Mouse (Mus musculus) CH12.LX (cell line): ENCODE measurements at regions not wholly inside any gene's neighbourhood (a gene's known extent, or its start where the extent isn't known, plus 50 kb on each side); places are given as distances from the start of the nearest gene placed in this dataset.
A peak's percentile ranks its signal among the peaks of the same experiment; 100 is the strongest.

Source experiments
- DNase-seq: peaks from one replicate; pipeline ENCODE4 v3.0.0-alpha.2; 2013; ENCODE audit errors: extremely low read depth
- H3K27ac ChIP-seq: 2 replicates; pipeline ENCODE4 v1.5.1; 2012; ENCODE audit warnings: low read depth, mild to moderate bottlenecking, control low read depth, moderate library complexity; ENCODE audit not compliant: insufficient read depth
- H3K27me3 ChIP-seq: replicated peaks from 2 replicates; pipeline ENCODE3; 2012; ENCODE audit warnings: inconsistent platforms
- H3K36me3 ChIP-seq, 2 experiments: replicated peaks in 1 of 2; 2 replicates each; pipeline versions ENCODE3 to v1.6.1; 2012; ENCODE audit warnings: inconsistent platforms in 1 of 2, low read length in 1 of 2, mild to moderate bottlenecking in 1 of 2, mixed read lengths in 1 of 2, moderate library complexity in 1 of 2; ENCODE audit not compliant: control insufficient read depth in 1 of 2, insufficient read depth in 1 of 2
- H3K4me1 ChIP-seq, 2 experiments: 2 replicates each; pipeline ENCODE4 v1.6.1; 2012; ENCODE audit warnings: inconsistent platforms in 1 of 2, moderate library complexity in 1 of 2; ENCODE audit not compliant: insufficient read depth in 2 of 2, control insufficient read depth in 1 of 2
- H3K4me2 ChIP-seq: 2 replicates; pipeline ENCODE4 v1.6.1; 2012; ENCODE audit warnings: low read depth, mild to moderate bottlenecking, control low read depth; ENCODE audit not compliant: poor library complexity, insufficient read depth, severe bottlenecking
- H3K4me3 ChIP-seq, 3 experiments: fragments of 150-350 bp in 1 of 3; sonication (generic) in 1 of 3; replicated peaks in 1 of 3; 2 replicates each; pipeline versions ENCODE3 to v1.5.1; 2011 to 2012; ENCODE audit warnings: low read depth in 2 of 3, low read length in 2 of 3, mild to moderate bottlenecking in 2 of 3, moderate library complexity in 2 of 3, control low read depth in 1 of 3, improper control_type of control experiment in 1 of 3, inconsistent platforms in 1 of 3, mixed read lengths in 1 of 3; ENCODE audit not compliant: poor library complexity in 1 of 3
- H3K79me2 ChIP-seq: replicated peaks from 2 replicates; pipeline ENCODE4 v1.6.1; 2012; ENCODE audit warnings: mild to moderate bottlenecking, moderate library complexity; ENCODE audit not compliant: control insufficient read depth, poor library complexity, insufficient read depth, severe bottlenecking; ENCODE audit errors: extremely low read depth
- H3K9ac ChIP-seq: 2 replicates; pipeline ENCODE4 v1.6.1; 2012; ENCODE audit warnings: low read depth, mild to moderate bottlenecking, control low read depth, moderate library complexity; ENCODE audit not compliant: insufficient read depth
- H3K9me3 ChIP-seq: replicated peaks from 2 replicates; pipeline ENCODE3; 2012; ENCODE audit warnings: low read length, inconsistent platforms, mixed read lengths
- GABPA ChIP-seq: IDR thresholded peaks from 2 replicates; pipeline ENCODE4 v1.6.1; 2012; ENCODE audit warnings: low read depth, low read length, improper control_type of control experiment, inconsistent platforms; ENCODE audit not compliant: insufficient replicate concordance
- JUND ChIP-seq: conservative IDR thresholded peaks from 2 replicates; pipeline ENCODE4 v1.6.1; 2011; ENCODE audit warnings: low read depth, low read length, improper control_type of control experiment
- MAFK ChIP-seq: IDR thresholded peaks from 2 replicates; pipeline ENCODE4 v1.6.1; 2011; ENCODE audit warnings: low read length, improper control_type of control experiment; ENCODE audit not compliant: insufficient replicate concordance
- MAZ ChIP-seq: IDR thresholded peaks from 2 replicates; pipeline ENCODE4 v1.6.1; 2012; ENCODE audit warnings: low read depth, mild to moderate bottlenecking, inconsistent platforms, low read length, improper control_type of control experiment, moderate library complexity
- MEF2A ChIP-seq: IDR thresholded peaks from 2 replicates; pipeline ENCODE4 v1.6.1; 2014; ENCODE audit warnings: low read depth, mild to moderate bottlenecking, inconsistent platforms, low read length, improper control_type of control experiment, borderline replicate concordance
- ZNF384 ChIP-seq: IDR thresholded peaks from 2 replicates; pipeline ENCODE4 v1.6.1; 2012; ENCODE audit warnings: low read depth, low read length, improper control_type of control experiment, inconsistent platforms
- dilution Hi-C: fragments of 300-500 bp; cut with MboI; formaldehyde crosslinking; loops from 2 replicates; pipeline ENCODE4 v1.14.3; 2020; ENCODE audit warnings: low sequenced_read_pairs; ENCODE audit not compliant: extremely low pct_unique_long_range_greater_than_20kb, extremely low pct_ligation_motif_present
- in situ Hi-C: fragments of 300-500 bp; cut with MboI; formaldehyde crosslinking; loops from 3 replicates; pipeline ENCODE4 v1.14.3; 2019; ENCODE audit warnings: low sequenced_read_pairs, low pct_ligation_motif_present, low pct_unique_long_range_greater_than_20kb, mixed read lengths

GRCm38 (mm10) chr8:29341595-29341994 lies 1894.1 kb downstream of the Poteg start:
- H3K27ac ChIP-seq, result no peak overlapping the region
- H3K4me2 ChIP-seq, result no peak overlapping the region
- no peaks in the 10 kb centered on the region for H3K36me3 ChIP-seq
- peaks cover 5% of the 10 kb centered on the region for H3K9me3 ChIP-seq
- TF ChIP-seq MAZ (no peak), MEF2A (no peak), ZNF384 (no peak), JUND (no peak), MAFK (peak; percentile 62; the same call in 1 of the 2 replicates), GABPA (no peak)
- TF ChIP-seq, all 38 proteins: peak for 1
- H3K27me3 ChIP-seq, result no peaks in the 10 kb centered on the region
- H3K4me1 ChIP-seq, result no peaks in the 10 kb centered on the region
- dilution Hi-C loops, result no loop called here
- no peak for DNase-seq
- H3K4me3 ChIP-seq, result no peak overlapping the region
- in situ Hi-C loops, result no loop called here
- no peak overlapping the region for H3K9ac ChIP-seq
- no peaks in the 10 kb centered on the region for H3K79me2 ChIP-seq
